Mouse (Mus musculus) CD4-positive, CD25-positive, alpha-beta regulatory T cell, adult 4 months (primary cell): Measurements from ENCODE around the gene Olfr544. TPM values are rescaled to one million over a fixed set of nuclear protein-coding genes. Genes with fewer than 3 reads are reported as not detected.
"Not testable (repeated sequence)": the region's sequence is repeated elsewhere in the genome, so short reads cannot be mapped to it uniquely, and the experiment has no call there.

Experiments
- ATAC-seq: one replicate; pipeline ENCODE4 v1.8.0; 2017
- polyA plus RNA-seq, 2 experiments: library from polyadenylated mRNA; unstranded; fragments of 100-300 nt; shearing (Covaris generic); gene quantifications; one replicate each; pipeline ENCODE4 v1.2.1; 2017

Olfr544 gene
- polyA plus RNA-seq, result not detected

DNA sequence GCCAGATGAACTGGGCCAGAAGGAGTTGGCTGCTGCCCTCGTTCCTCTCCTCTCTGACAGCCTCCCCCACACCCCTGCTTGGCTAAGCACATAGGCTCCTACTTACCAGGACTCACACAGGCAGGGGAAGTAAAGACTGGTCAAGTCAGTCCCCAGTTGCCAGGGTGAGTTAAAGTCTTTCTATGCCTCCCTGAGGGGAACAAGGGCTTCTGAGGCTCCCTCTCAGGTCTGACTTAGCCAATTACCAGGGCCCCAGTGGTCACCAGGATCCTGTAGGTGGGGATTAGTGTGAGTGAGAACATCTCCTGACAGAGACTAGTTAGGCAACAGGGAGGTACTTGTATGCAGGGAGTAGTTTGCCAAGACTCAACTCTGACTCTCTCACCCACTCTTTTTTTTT is at the start of gene Olfr544:
Gene Olfr544, minus strand, starts transcription at position 153 of the 400 bp plus-strand sequence.
- no peak for ATAC-seq

DNA sequence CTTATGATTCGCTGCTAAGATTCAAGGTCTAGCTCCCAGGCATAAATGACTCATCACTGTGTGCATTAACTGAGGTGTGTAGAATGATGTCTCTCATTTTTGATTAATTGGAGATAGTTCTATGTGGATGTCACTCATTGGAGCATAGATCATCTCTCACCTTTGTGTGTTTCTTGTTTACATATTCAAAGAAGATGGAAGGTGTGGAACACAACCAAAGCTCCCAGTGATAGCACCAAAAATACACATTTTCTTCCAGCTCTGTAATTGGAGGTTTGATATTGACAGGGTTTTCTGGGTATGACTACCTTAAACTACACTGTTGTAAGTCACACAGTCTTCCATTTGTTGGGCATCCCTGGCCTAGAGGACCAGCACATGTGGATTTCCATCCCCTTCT is 46.3 kb upstream of the Olfr544 start, which contains the start of gene Olfr547:
Gene Olfr547, plus strand, starts transcription at position 301 of the 400 bp plus-strand sequence.
- ATAC-seq, result no peak

DNA sequence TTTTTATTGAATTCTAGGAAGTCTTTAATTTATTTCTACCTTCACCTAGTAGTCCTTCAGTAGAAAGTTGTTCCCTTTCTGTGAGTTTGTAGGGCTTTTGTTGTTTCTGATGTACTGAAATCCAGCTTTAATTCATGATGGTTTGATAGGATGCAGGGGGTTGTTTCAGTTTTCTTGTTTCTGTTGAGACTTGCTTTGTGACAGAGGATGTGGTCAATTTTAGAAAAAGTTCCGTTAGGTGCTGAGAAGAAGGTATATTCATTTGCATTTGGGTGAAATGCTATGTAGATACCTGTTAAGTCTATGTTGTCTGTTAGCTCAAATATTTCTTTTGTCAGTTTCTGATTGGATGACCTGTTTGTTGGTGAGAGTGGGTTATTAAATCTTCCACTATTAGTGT is 40.9 kb upstream of the Olfr544 start:
- peak; percentile 95 for ATAC-seq

DNA sequence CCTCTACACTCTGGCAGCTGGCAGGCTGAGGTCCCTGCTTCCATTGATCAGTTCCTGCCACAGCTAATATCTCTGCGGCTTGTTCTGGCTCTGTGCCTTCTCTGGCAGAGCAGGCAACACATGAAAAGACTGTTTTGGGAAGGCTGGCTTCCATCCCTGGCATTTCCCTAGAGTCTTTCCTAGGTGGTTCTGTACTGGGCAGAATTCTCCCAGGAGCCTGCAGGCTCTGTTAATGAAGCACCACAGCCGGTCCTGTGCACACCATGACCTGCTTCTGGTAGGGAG is 28.9 kb upstream of the Olfr544 start:
- ATAC-seq, result no peak

DNA sequence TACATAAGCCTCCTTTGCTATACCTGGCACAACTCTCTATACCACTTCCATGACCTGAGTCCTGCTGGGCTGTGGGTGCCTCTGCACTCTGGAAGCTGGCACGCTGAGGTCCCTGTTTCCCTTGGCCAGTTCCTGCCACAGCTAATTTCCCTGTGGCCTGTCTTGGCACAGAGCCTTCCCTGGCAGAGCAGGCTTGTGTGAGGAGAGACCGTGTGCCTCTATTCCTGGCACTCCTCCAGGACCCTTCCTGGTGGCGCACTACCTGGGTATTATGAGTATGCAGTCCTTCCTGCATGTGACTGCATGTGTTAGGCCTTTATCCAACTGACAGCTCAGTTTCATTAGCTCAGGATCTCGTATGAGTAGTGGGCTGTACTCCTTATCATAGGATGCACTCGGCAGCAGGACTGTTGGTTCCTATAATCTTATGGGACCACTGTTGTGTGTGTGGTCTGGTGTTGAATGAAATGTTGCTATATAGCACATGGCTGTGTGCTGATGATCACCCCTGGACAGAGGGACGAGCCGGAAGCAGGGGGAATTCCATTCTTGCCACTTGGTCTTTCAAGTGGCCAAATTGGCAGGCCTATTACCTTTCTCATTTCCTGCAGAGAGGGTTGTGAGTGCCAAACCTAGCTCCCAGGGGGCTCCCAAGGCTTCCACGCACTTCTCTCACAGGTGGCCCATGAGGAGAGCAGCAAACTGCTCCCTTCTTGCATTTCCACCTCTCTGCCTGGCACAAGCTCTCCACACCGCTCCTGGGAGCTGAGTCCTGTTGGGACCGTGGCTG is 28.3 kb upstream of the Olfr544 start:
- ATAC-seq, result no peak

DNA sequence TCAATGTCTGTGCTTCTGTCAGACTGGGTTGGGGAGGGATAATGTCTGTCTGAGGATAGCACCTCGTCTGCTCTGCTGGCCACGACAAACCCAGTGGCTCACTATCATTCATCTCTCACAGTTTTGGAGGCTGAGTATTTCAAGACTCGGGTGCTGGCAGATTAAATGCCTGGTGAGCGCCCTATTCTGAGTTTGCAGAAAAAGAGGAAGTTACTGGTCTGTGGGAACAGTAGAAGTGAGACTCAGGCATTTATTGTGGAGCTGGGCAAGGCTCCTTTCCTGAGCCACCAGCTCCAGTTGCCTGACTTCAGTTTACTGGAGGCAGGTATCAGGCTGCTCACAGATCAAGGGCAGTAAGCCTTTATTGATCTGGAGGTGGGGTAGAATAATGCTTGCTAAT is 26.0 kb upstream of the Olfr544 start:
- ATAC-seq, result no peak

DNA sequence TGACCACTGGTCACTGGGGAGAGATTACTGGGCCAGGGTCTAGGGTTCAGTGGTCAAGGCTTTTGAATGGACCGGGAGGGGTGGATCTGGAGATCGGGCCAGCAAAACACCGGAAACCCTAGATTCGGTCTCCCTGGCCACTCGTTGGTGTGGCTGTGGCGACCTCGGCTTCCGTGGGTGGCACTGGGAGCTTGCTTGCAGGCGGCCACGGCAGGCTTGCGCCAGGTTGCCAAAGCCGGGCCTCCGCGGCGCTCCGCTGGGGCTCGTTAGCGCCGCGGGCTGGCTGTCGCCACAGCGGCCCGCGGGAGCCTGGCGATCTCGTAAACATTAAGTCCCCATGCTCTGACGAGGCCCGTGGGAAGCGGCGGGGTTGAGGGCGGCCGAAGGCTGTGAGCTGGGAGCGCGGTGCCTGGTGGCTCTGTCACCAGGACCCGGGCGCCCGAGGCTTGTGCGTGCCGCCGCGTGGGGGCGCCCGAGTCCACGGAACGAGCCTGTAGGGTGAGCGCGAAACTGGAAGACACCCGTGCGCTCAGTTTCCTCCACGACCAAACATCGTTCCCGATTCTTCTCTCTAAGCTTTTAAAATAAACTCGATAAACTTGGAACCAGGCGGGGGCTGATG is 24.8 kb upstream of the Olfr544 start:
- peak; percentile 97 for ATAC-seq

DNA sequence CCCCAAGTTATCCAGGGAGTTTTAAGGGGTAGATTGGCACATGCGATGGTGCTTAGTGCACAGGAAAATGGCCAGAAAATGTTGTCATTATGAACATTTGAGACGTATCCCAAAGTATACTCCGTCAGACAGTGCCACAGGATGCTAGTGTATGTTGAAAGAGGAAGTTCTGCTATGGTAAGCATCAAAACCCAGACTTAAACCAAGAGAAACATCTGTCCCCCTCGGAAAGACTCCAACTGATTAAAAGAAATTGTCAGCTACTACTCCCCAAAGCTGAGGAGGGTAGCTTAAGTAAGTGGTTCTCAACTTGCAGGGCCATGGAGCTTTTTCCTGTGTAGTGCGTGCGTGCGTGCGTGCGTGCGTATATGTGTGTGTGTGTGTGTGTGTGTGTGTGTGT is 23.8 kb upstream of the Olfr544 start:
- no peak for ATAC-seq

DNA sequence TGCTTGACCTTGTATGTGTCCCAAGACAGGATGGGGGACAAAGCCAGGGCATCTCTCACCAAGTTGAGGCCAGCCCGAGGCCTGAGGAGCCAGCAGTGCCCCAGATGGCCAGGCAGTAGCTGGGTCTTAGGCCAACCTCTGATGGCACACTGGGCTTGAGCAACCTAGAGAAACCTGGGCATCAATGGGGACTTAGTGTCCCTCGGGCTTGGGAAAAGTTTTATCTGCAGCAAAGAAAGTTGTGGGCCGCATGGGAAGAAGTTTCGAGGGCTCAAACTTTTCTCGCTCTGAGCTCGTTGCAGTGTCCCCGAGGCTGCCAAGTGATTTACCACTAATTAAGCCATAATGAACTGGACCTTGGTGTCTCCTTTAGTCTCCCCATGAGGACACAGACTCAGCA is 21.6 kb upstream of the Olfr544 start:
- no peak for ATAC-seq

DNA sequence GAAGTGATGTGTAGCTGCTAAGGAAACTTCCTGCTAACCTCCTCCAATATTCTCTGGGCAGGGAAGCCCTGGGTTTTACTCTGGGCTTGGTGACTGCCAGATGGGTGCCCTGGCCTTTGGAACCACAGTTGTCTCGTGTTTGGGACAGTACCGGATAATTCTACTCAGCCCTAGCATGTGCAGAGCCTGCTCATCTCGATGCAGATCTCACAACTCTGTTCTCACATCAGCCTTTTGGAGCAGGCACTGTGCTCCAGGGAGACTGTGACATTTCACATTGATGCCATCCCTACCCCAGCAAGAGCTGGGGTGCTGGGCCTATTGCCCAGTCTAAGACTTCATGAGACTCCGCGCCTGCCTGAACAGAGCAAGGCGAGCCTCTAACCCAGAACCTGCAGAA is 20.6 kb upstream of the Olfr544 start:
- ATAC-seq, result no peak

DNA sequence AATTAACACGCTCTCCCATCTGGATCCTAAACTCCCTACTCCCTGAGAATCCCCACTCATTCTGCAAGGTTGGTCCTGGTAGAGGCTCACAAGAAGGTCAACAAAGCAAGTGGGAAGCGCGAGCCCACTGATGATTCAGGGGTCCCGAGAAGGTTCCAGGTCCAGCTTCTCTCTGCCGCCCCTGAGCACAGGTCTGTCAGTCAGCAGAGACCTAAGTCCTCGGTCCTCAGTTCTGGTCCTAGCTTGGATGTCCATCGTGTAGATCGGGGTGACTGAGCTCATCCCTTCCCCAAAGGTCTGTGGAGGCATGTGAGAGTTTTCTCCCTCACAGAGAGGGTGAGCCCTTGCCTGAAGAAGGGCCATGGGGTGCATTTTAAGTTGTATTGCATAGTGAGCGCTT is 20.0 kb upstream of the Olfr544 start:
- no peak for ATAC-seq

DNA sequence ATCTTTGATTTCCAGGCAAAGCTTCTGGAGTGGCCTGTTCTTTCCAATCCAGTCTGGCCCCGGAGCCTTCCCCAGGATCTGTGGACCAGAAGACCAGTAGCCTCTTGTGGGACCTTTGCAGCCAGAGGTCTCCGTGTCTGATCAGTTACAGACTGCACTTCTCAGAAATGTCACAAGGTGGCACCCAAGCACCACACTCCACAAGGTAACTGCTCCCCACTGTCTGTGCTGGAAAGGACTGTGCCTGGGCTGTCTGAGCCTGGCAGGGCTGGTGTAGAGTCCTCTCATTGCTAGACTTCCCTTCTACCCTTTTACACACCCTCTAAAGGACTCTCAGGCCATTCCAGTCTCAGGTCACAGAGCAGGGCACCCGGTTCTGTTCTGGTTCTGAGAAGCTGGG is 18.7 kb upstream of the Olfr544 start:
- peak; percentile 70 for ATAC-seq

DNA sequence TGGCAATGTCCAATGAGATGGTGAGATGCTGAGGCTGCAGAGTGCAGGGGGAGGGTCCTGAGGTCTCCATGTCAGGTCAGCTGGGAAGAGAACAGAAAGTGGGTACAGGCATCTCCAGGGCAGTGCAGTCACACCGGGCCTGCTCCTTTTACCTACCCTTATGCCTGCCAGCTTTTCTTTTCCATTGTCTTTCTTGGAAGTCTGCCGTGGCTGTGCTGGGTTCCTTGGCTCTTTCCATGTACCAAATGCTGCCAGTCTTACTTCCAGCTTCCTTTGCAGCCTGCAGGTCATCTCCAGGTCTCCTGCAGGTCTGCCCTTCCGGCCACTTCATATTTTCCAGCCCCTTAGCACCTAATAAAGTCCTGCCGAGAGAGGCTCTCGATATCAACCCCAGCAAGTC is 13.9 kb upstream of the Olfr544 start:
- no peak for ATAC-seq

DNA sequence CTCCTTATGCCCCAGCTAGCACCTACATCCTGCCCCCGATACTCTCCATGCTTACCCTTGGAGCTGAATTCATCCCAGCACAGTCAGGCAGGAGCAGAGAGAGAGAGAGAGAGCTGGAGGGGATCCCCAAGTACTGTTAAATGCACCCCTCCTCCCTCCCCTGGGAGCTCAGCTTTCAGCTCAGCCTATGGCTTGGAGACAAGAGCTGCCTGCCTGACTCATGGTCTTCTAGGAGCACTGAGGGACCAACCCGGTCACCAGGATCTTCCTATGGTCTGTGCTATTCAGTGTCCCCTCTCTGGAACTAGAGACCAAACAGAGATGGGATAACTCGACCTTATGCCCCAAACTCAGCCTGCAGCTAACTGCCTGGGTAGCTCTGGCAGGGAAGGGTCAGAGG is 11.4 kb upstream of the Olfr544 start, which contains the start of gene Olfr545:
Gene Olfr545, minus strand, starts transcription at position 101 of the 400 bp plus-strand sequence.
- no peak for ATAC-seq

DNA sequence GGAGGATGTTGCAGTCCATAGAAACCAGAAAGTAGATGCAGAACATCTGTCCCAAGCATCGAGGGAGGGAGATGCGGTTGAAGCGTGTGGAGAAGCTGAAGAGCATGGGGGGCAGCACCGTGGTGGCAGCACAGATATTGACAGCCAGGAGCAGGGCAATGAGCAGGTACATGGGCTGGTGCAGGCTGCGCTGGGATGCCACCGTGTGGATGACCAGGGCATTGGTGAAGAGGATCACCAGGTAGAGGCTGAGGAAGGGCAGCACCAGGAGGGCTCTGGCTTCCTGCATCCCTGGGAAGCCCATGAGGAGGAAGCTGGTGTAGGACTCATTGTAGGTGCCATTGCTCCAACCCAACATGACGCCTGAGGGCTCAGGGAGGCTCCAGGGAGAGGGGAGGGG is 6.3 kb upstream of the Olfr544 start:
- ATAC-seq, result not testable (repeated sequence)

DNA sequence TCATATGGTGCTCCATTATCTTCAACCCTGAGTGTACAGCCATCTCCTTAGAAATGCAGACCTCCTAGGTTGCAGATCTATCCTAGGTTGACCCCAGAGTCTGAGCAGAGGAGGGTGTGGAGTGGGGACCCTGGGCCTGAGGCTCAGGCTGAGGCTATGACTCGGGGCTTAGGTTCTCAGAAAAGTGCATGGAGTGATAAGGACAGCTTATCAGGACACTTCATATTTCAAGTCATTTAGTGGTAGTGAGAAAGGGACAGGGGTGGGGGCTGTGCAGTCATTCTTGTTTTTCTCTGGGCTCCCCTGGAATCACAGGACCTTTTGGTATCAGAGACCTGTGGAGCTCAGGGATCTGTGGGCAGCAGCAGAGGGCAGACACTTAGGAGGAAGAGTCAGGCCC is 2.0 kb downstream of the Olfr544 start:
- ATAC-seq, result no peak

DNA sequence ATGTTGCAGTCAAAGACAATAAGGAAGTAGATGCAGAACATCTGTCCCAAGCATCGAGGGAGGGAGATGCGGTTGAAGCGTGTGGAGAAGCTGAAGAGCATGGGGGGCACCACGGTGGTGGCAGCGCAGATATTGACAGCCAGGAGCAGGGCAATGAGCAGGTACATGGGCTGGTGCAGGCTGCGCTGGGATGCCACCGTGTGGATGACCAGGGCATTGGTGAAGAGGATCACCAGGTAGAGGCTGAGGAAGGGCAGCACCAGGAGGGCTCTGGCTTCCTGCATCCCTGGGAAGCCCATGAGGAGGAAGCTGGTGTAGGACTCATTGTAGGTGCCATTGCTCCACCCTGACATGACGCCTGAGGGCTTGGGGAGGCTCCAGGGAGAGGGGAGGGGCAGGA is 3.3 kb downstream of the Olfr544 start:
- ATAC-seq, result not testable (repeated sequence)

DNA sequence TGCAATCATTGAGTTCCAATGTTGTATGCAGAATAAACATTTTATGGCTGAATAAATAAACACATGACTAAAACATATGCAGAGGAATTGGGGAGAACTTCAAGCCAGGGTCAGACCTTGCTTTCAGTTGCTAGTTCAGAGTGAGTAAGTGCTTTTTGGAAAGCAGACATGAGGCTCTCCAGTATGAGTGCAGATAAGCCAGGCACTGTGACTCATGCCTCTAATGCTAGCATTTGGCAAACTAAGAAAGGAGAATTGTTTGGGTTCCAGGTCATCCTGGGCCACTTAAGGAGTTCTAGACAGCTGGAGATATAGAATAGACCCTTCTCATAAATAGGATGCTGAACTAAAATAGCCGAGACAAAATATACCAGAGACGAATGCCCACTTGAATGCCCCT is 4.4 kb downstream of the Olfr544 start:
- no peak for ATAC-seq

DNA sequence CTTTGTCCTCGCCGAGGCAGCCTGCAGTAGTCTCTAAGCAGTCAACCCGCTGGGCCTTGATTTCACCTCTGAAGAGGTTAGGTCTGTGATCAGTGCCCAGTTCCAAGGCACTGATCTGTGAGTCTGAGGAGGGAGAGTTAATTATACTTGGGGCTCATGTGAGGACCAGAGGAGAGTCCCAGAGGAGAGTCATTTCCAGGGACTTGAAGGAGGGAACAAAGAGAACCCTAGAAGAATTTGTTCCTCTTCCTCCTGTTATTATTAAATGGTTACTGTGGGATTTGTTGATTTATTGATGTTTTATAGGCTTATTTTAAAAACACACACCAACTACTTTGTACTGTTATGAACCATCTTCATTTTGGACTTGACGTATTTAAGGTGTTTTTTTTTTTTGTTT is 6.5 kb downstream of the Olfr544 start, which contains the start of gene Olfr543:
Gene Olfr543, minus strand, starts transcription at position 101 of the 400 bp plus-strand sequence.
- no peak for ATAC-seq

DNA sequence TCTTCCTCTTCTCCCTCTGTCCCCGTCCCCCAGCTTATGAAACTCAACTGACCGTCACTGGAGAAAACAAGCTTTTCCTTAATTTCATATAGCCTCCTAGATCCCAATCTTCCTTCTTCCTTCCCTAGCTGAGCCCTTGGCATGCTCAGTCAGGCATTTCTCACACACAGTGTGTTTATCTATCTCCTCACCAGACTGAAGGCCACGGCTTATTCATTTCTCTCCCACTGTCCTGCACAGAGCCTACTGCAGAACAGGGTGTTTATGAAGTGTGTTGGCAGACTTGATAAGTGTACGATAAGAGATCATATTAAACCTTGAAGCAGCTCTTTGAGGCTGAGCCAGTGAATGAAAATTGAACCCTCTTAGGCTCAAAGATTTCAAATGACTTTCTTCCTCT is 7.3 kb downstream of the Olfr544 start:
- ATAC-seq, result no peak

DNA sequence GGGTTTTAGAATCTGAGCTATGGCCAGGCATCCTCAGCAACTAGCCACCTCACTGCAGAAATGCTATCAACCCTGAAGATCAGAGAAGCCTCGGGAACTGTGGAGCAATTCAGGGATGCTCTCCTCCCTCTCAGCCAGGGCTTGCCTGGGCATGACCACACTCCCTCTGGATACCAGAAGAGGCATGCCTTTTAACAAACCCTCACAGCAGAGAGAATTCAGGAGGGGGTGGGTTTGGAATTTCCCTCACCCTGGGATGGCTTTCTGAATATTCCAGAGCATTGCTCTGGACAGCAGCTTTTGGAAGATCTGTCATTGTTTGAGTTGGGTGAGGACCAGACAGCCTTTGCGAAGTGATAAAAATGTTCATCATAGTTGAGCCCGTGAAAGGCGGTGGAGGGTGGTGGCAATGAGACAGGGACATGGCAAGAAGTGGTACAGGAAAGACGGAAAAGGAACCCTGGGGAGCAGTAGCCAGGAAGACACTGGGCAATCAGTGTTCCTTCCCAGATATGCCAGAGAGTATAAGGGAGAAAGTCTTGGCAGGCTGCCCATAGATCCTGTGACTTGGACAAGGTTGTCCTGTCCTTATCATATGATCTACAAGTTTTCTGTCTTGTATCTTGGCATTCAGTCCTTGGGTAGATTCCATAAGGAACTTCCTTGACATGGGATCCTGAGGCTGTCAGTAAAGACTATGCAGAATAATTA is 8.6 kb downstream of the Olfr544 start:
- ATAC-seq, result no peak

DNA sequence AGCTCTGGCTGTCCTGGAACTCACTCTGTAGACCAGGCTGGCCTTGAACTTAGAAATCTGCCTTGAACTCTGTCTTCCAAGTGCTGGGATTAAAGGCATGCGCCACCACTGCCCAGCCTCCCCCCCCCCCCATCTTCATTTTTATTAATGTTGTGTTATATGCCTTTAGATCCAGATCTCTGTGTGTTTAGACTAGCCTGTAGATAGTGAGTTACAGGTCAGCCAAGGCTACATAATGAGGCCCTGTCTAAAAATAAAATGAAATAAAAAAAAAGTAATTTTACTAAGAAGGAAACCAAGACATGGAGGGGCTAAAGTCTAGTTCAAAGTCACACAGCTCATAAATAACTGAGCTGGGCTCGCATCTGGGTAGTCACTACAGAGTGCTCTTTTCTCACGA is 9.2 kb downstream of the Olfr544 start:
- no peak for ATAC-seq

DNA sequence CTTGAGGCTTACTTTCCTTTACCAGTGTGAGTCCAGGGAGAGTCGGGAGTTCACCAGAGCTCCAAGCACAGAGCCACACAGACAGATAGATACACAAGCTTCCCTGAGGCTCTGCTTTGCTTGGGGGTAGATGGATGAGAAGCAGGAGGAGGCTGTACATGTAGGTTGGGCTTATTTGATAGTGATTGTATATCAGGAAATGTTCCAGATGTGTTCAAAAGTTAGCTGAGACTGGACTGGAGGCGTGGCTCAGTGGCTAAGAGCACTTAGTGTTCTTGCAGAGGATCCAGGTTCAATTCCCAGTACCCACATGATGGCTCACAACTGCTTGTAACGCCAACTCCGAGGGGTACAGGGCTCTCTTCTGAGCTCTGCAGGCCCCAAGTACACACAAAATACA is 9.7 kb downstream of the Olfr544 start:
- no peak for ATAC-seq

DNA sequence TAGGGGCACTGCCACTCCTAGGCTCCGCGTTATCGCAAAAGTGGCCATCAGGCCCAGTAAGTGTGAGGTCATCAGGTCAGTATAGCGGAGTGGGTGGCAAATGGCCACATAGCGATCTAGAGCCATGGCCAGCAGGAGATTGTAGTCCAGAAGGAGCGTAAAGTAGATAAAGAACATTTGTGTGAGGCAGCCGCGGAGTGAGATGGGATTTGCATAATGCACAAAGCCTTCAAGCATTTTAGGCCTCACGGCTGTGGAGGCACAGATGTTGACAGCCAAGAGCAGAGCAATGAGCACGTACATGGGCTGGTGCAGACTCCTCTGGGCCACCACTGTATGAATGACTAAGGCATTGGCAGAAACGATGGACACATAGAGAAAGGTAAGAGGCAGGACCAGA is 10.7 kb downstream of the Olfr544 start:
- ATAC-seq, result no peak
